Mouse (Mus musculus): ENCODE results near the gene Krtap13-1. TPM values are rescaled to one million over a fixed set of nuclear protein-coding genes. Genes with fewer than 3 reads are reported as not detected.
"Not testable (repeated sequence)": the region's sequence is repeated elsewhere in the genome, so short reads cannot be mapped to it uniquely, and the experiment has no call there.

Krtap13-1 gene
- polyA plus RNA-seq, 1 experiment from 2014 or later = not detected

DNA sequence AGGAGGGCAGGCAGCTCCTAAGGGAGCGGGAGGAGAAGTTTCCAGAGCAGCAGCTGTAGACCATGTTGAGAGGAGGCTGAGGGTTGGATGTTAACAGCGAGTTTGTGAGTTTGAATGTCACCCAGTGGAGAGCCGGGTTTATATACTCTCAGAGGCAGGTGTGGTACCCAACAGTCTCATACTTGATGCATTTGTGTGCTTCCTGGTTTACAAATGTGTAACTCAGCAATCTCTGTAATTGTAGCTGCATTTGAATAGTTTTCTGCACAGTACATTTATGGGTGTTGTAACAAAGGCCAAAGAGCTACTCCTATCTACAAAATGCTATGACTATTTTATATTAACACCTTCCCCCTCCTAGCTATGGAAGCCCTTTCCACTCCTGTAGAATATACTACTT is 22.9 kb downstream of the Krtap13-1 start, which contains the start of gene Krtap13:
Gene Krtap13 (minus strand): TSS at position 101 of the 400 bp plus-strand sequence.
- H3K4me3 ChIP-seq; DNase-seq (ENCODE audit: low spot score); H3K4me1 ChIP-seq; H3K9me3 ChIP-seq; H3K27ac ChIP-seq (replicated peaks); H3K36me3 ChIP-seq (replicated peaks); H3K27me3 ChIP-seq (replicated peaks; ENCODE audit: low read depth, poor library complexity, severe bottlenecking): not testable (repeated sequence)
- WGBS = 79% methylated on average over 3 of the region's 3 CpGs

- H3K4me1 ChIP-seq; H3K9me3 ChIP-seq; DNase-seq (ENCODE audit: low spot score); H3K27ac ChIP-seq (replicated peaks); H3K36me3 ChIP-seq (replicated peaks); H3K27me3 ChIP-seq (replicated peaks; ENCODE audit: low read depth, poor library complexity, severe bottlenecking); H3K4me3 ChIP-seq: not testable (repeated sequence)
- 92% methylated on average over 3 of the region's 3 CpGs for WGBS
Measured at GRCm38 (mm10) chr16:88758547-88758946, 29.9 kb downstream of the Krtap13-1 start, which contains the start of gene 2310034C09Rik. 2310034C09Rik (plus strand) TSS chr16:88758847.

GRCm38 (mm10) chr16:88774106-88774505 is 45.4 kb downstream of the Krtap13-1 start, which contains the start of gene 2310057N15Rik:
2310057N15Rik (minus strand) TSS chr16:88774206.
- Histone ChIP-seq H3K9me3 (no peaks in the 10 kb centered on the region), H3K4me1 (no peaks in the 10 kb centered on the region), H3K27me3 (replicated peaks; ENCODE audit: low read depth, poor library complexity, severe bottlenecking) (no peaks in the 10 kb centered on the region), H3K4me3 (no peak within 1 kb of the TSS), H3K36me3 (replicated peaks) (no peaks in the 10 kb centered on the region), H3K27ac (replicated peaks) (no peak within 1 kb of the TSS)
- WGBS = 92% methylated on average over 2 of the region's 2 CpGs
- no peak for DNase-seq (ENCODE audit: low spot score)

- Histone ChIP-seq H3K36me3 (replicated peaks) (no peaks in the 10 kb centered on the region), H3K4me3 (no peak within 1 kb of the TSS), H3K27ac (replicated peaks) (no peak within 1 kb of the TSS), H3K9me3 (no peaks in the 10 kb centered on the region), H3K27me3 (replicated peaks; ENCODE audit: low read depth, poor library complexity, severe bottlenecking) (no peaks in the 10 kb centered on the region), H3K4me1 (no peaks in the 10 kb centered on the region)
- no peak for DNase-seq (ENCODE audit: low spot score)
- 93% methylated on average over 6 of the region's 6 CpGs for WGBS
Measured at GRCm38 (mm10) chr16:88777596-88777995, 48.9 kb downstream of the Krtap13-1 start, which contains the start of gene Gm5965. Gm5965 (plus strand) TSS chr16:88777896.

Other genes with a start within 250 kb of the Krtap13-1 start
- gene Cldn17, start 221.9 kb upstream of the Krtap13-1 start, polyA plus RNA-seq (2016; fragmentation: Nextera tagmentation; extraction: Ambion mirVana) = not detected in 2 replicates
- gene Cldn8, start 165.7 kb upstream of the Krtap13-1 start, polyA plus RNA-seq (2016; fragmentation: Nextera tagmentation; extraction: Ambion mirVana) = 4.2 TPM in 2 replicates
- not detected in 2 replicates for gene Krtap24-1, start 116.6 kb upstream of the Krtap13-1 start, polyA plus RNA-seq (2016; fragmentation: Nextera tagmentation; extraction: Ambion mirVana)
- not detected in 2 replicates for gene 2310079G19Rik, start 101.2 kb upstream of the Krtap13-1 start, polyA plus RNA-seq (2016; fragmentation: Nextera tagmentation; extraction: Ambion mirVana)
- gene Krtap26-1, start 81.1 kb upstream of the Krtap13-1 start, polyA plus RNA-seq (2016; fragmentation: Nextera tagmentation; extraction: Ambion mirVana) = not detected in 2 replicates
- not detected in 2 replicates for gene Krtap27-1, start 57.2 kb upstream of the Krtap13-1 start, polyA plus RNA-seq (2016; fragmentation: Nextera tagmentation; extraction: Ambion mirVana)
- gene 2310061N02Rik, start 20.9 kb upstream of the Krtap13-1 start, polyA plus RNA-seq (2016; fragmentation: Nextera tagmentation; extraction: Ambion mirVana) = not detected in 2 replicates
- gene Krtap13, start 22.8 kb downstream of the Krtap13-1 start, polyA plus RNA-seq (2016; fragmentation: Nextera tagmentation; extraction: Ambion mirVana) = not detected in 2 replicates
- gene 2310034C09Rik, start 30.0 kb downstream of the Krtap13-1 start, polyA plus RNA-seq (2016; fragmentation: Nextera tagmentation; extraction: Ambion mirVana) = not detected in 2 replicates
- not detected in 2 replicates for gene 2310057N15Rik, start 45.3 kb downstream of the Krtap13-1 start, polyA plus RNA-seq (2016; fragmentation: Nextera tagmentation; extraction: Ambion mirVana)
- gene Gm5965, start 49.0 kb downstream of the Krtap13-1 start, polyA plus RNA-seq (2016; fragmentation: Nextera tagmentation; extraction: Ambion mirVana) = not detected in 2 replicates
- gene Gm20741, start 83.4 kb downstream of the Krtap13-1 start, polyA plus RNA-seq (2016; fragmentation: Nextera tagmentation; extraction: Ambion mirVana) = not detected in 2 replicates
- not detected in 2 replicates for gene Krtap15, start 91.4 kb downstream of the Krtap13-1 start, polyA plus RNA-seq (2016; fragmentation: Nextera tagmentation; extraction: Ambion mirVana)
- not detected in 2 replicates for gene Krtap14, start 97.3 kb downstream of the Krtap13-1 start, polyA plus RNA-seq (2016; fragmentation: Nextera tagmentation; extraction: Ambion mirVana)
- not detected in 2 replicates for gene Krtap19-1, start 140.5 kb downstream of the Krtap13-1 start, polyA plus RNA-seq (2016; fragmentation: Nextera tagmentation; extraction: Ambion mirVana)
- gene Krtap19-2, start 145.4 kb downstream of the Krtap13-1 start, polyA plus RNA-seq (2016; fragmentation: Nextera tagmentation; extraction: Ambion mirVana) = not detected in 2 replicates
- not detected in 2 replicates for gene Krtap19-3, start 149.2 kb downstream of the Krtap13-1 start, polyA plus RNA-seq (2016; fragmentation: Nextera tagmentation; extraction: Ambion mirVana)
- not detected in 2 replicates for gene Krtap19-4, start 156.2 kb downstream of the Krtap13-1 start, polyA plus RNA-seq (2016; fragmentation: Nextera tagmentation; extraction: Ambion mirVana)
- not detected in 2 replicates for gene Krtap19-5, start 167.6 kb downstream of the Krtap13-1 start, polyA plus RNA-seq (2016; fragmentation: Nextera tagmentation; extraction: Ambion mirVana)
- gene Krtap19-9b, start 203.4 kb downstream of the Krtap13-1 start, polyA plus RNA-seq (2016; fragmentation: Nextera tagmentation; extraction: Ambion mirVana) = not detected in 2 replicates
- not detected in 2 replicates for gene Krtap16-3, start 234.0 kb downstream of the Krtap13-1 start, polyA plus RNA-seq (2016; fragmentation: Nextera tagmentation; extraction: Ambion mirVana)

Measured in embryonic facial prominence, embryonic 10.5 days (tissue).